Mouse (Mus musculus) brown adipose tissue, adult 24 weeks (tissue): ENCODE results near the gene Ccdc189. TPM values are rescaled to one million over a fixed set of nuclear protein-coding genes. Genes with fewer than 3 reads are reported as not detected.

Experiments
- H3K27ac ChIP-seq: fragments of 200-500 bp; replicated peaks from 2 replicates; pipeline ENCODE4 v1.5.1; 2012; ENCODE audit warnings: low read depth, mild to moderate bottlenecking, low read length
- H3K4me1 ChIP-seq: fragments of 200-500 bp; 2 replicates; pipeline ENCODE4 v1.6.1; 2012; ENCODE audit warnings: low read length, mixed read lengths; ENCODE audit not compliant: control insufficient read depth, insufficient read depth, insufficient read length
- H3K4me3 ChIP-seq: fragments of 200-500 bp; 2 replicates; pipeline ENCODE4 v1.5.1; 2012; ENCODE audit warnings: low read depth, mild to moderate bottlenecking, low read length, moderate library complexity; ENCODE audit not compliant: insufficient read depth
- polyA plus RNA-seq: library from polyadenylated mRNA; stranded (reverse); fragments of >200 nt; gene quantifications from 2 replicates; pipeline ENCODE4 v1.2.4, GENCODE M21; 2012; ENCODE audit not compliant: missing spikeins, insufficient read depth, insufficient read length

Gene Ccdc189
- polyA plus RNA-seq, 1 experiment = 6.0 TPM

GRCm38 (mm10) chr7:127574115-127574514, 14.3 kb downstream of the Ccdc189 start:
- no peak overlapping the region for H3K27ac ChIP-seq
- peaks cover 2% of the 10 kb centered on the region; the same call in 1 of the 2 replicates for H3K4me1 ChIP-seq
- peak overlapping the region; percentile 57 for H3K4me3 ChIP-seq

GRCm38 (mm10) chr7:127573503-127574008, 14.8 kb downstream of the Ccdc189 start:
- peak overlapping the region; percentile 57 for H3K4me3 ChIP-seq
- no peak overlapping the region for H3K27ac ChIP-seq
- H3K4me1 ChIP-seq = peaks cover 2% of the 10 kb centered on the region; the same call in 1 of the 2 replicates

- Histone ChIP-seq H3K4me3 (peak within 1 kb of the TSS; percentile 66), H3K27ac (peak within 1 kb of the TSS; percentile 12), H3K4me1 (peaks cover 2% of the 10 kb centered on the region; the same call in 1 of the 2 replicates)
These were observed 15.4 kb downstream of the Ccdc189 start, which contains the start of gene Phkg2 for GRCm38 (mm10) chr7:127572895-127573471. Gene Phkg2 (plus strand): TSS chr7:127573340.

- H3K4me3 ChIP-seq = no peak overlapping the region
- H3K27ac ChIP-seq = no peak overlapping the region
- peaks cover 3% of the 10 kb centered on the region for H3K4me1 ChIP-seq
These were observed 23.8 kb downstream of the Ccdc189 start for GRCm38 (mm10) chr7:127564381-127565150.

GRCm38 (mm10) chr7:127561340-127561858, 27.0 kb downstream of the Ccdc189 start, which contains the start of gene Tmem265:
Gene Tmem265 (plus strand): TSS chr7:127561390.
- Histone ChIP-seq H3K27ac (no peak within 1 kb of the TSS), H3K4me3 (no peak within 1 kb of the TSS), H3K4me1 (peaks cover 3% of the 10 kb centered on the region)

- Histone ChIP-seq H3K4me3 (no peak overlapping the region), H3K27ac (no peak overlapping the region), H3K4me1 (peaks cover 3% of the 10 kb centered on the region)
These were observed 27.8 kb downstream of the Ccdc189 start for GRCm38 (mm10) chr7:127560580-127560979.

GRCm38 (mm10) chr7:127551558-127551957, 36.8 kb downstream of the Ccdc189 start:
- Histone ChIP-seq H3K27ac (no peak overlapping the region), H3K4me3 (no peak overlapping the region)

GRCm38 (mm10) chr7:127549116-127549835, 39.1 kb downstream of the Ccdc189 start:
- H3K4me1 ChIP-seq = no peaks in the 10 kb centered on the region
- H3K27ac ChIP-seq = no peak overlapping the region
- no peak overlapping the region for H3K4me3 ChIP-seq

More at GRCm38 (mm10) chr7:127551558-127551957, 36.8 kb downstream of the Ccdc189 start:
- no peaks in the 10 kb centered on the region for H3K4me1 ChIP-seq

GRCm38 (mm10) chr7:127541671-127542070, 46.7 kb downstream of the Ccdc189 start:
- H3K27ac ChIP-seq = no peak overlapping the region
- H3K4me3 ChIP-seq = no peak overlapping the region
- H3K4me1 ChIP-seq = no peaks in the 10 kb centered on the region

Other genes starting within 250 kb of the Ccdc189 start
- 26.6 and 27.5 TPM in 2 replicates for gene Zfp768, start 243.0 kb downstream of the Ccdc189 start, polyA plus RNA-seq
- 1.5 and 1.8 TPM in 2 replicates for gene Zfp747, start 212.5 kb downstream of the Ccdc189 start, polyA plus RNA-seq
- gene 9130019O22Rik, start 201.4 kb downstream of the Ccdc189 start, polyA plus RNA-seq = 1.0 and 1.4 TPM in 2 replicates
- 3.4 and 3.6 TPM in 2 replicates for gene E430018J23Rik, start 195.0 kb downstream of the Ccdc189 start, polyA plus RNA-seq
- 1.6 and 2.6 TPM in 2 replicates for gene Zfp764, start 181.8 kb downstream of the Ccdc189 start, polyA plus RNA-seq
- 4.1 and 6.6 TPM in 2 replicates for gene Zfp688, start 166.5 kb downstream of the Ccdc189 start, polyA plus RNA-seq
- gene Zfp689, start 139.4 kb downstream of the Ccdc189 start, polyA plus RNA-seq = 0.40 and 1.3 TPM in 2 replicates
- 26.0 and 27.1 TPM in 2 replicates for gene Prr14, start 129.0 kb downstream of the Ccdc189 start, polyA plus RNA-seq
- gene Fbrs, start 109.4 kb downstream of the Ccdc189 start, polyA plus RNA-seq = 16.5 and 18.2 TPM in 2 replicates
- gene Srcap, start 76.6 kb downstream of the Ccdc189 start, polyA plus RNA-seq = 21.6 and 24.7 TPM in 2 replicates
- 0.28 and 3.4 TPM in 2 replicates for gene Gm42715, start 69.0 kb downstream of the Ccdc189 start, polyA plus RNA-seq
- gene Tmem265, start 27.2 kb downstream of the Ccdc189 start, polyA plus RNA-seq = 2.0 TPM in 1 of 2 replicates, not detected in the other
- gene Phkg2, start 15.3 kb downstream of the Ccdc189 start, polyA plus RNA-seq = 15.9 and 17.1 TPM in 2 replicates
- 14.7 and 19.4 TPM in 2 replicates for gene Rnf40, start 172 bp upstream of the Ccdc189 start, polyA plus RNA-seq
- gene Zfp629, start 27.2 kb upstream of the Ccdc189 start, polyA plus RNA-seq = 6.6 and 7.5 TPM in 2 replicates
- gene Bcl7c, start 120.3 kb upstream of the Ccdc189 start, polyA plus RNA-seq = 15.7 and 17.4 TPM in 2 replicates
- 7.3 and 10.5 TPM in 2 replicates for gene Ctf1, start 124.1 kb upstream of the Ccdc189 start, polyA plus RNA-seq
- gene Ctf2, start 143.6 kb upstream of the Ccdc189 start, polyA plus RNA-seq = not detected in 2 replicates
- gene Fbxl19, start 155.9 kb upstream of the Ccdc189 start, polyA plus RNA-seq = 2.7 and 3.2 TPM in 2 replicates
- gene Orai3, start 181.2 kb upstream of the Ccdc189 start, polyA plus RNA-seq = 16.8 and 23.1 TPM in 2 replicates
- 11.7 and 13.6 TPM in 2 replicates for gene Setd1a, start 188.1 kb upstream of the Ccdc189 start, polyA plus RNA-seq
- gene Gm49388, start 197.0 kb upstream of the Ccdc189 start, polyA plus RNA-seq = 0.54 TPM in 1 of 2 replicates, not detected in the other
- gene Hsd3b7, start 212.0 kb upstream of the Ccdc189 start, polyA plus RNA-seq = 39.6 and 47.1 TPM in 2 replicates
- 89.1 and 91.8 TPM in 2 replicates for gene Stx4a, start 235.7 kb upstream of the Ccdc189 start, polyA plus RNA-seq
- 4.8 and 8.4 TPM in 2 replicates for gene Stx1b, start 236.0 kb upstream of the Ccdc189 start, polyA plus RNA-seq